Mouse (Mus musculus) liver, postnatal 0 days (tissue): Measurements from ENCODE around the gene Itgb2l.

Source experiments
- CTCF ChIP-seq: sonication (generic); IDR thresholded peaks from 2 replicates; pipeline ENCODE4 v1.5.1; 2016; ENCODE audit warnings: antibody characterized with exemption, low read depth
- EP300 ChIP-seq: IDR thresholded peaks from 2 replicates; pipeline ENCODE4 v1.6.1; 2016; ENCODE audit warnings: antibody characterized with exemption, low read depth, mild to moderate bottlenecking

GRCm38 (mm10) chr16:96376342-96376741 is 67.1 kb downstream of the Itgb2l start:
- no peak for TF ChIP-seq CTCF
- TF ChIP-seq EP300 = no peak
